Mouse (Mus musculus) limb, embryonic 14.5 days (tissue): ENCODE measurements around the gene Abcd2. TPM values are rescaled to one million over a fixed set of nuclear protein-coding genes. Genes with fewer than 3 reads are reported as not detected.

Experiments
- ATAC-seq: fragments of 200-750 bp; cut with Nextera tagmentation; 2 replicates; pipeline ENCODE4 v1.8.0; 2017; ENCODE audit warnings: low read depth, moderate number of reproducible peaks, moderate TSS enrichment; ENCODE audit not compliant: low FRiP score
- DNase-seq: peaks from one replicate; pipeline ENCODE4 v3.0.0-alpha.2; 2015; ENCODE audit warnings: low spot score
- H3K27ac ChIP-seq: fragments of 300-500 bp; sonication (generic); replicated peaks from 2 replicates; pipeline ENCODE4 v1.5.1; 2014; ENCODE audit warnings: low read depth, mild to moderate bottlenecking, low read length, moderate library complexity, mixed read lengths
- H3K27me3 ChIP-seq: fragments of 300-500 bp; sonication (generic); 2 replicates; pipeline ENCODE4 v1.6.1; 2014; ENCODE audit warnings: low read length, mixed read lengths; ENCODE audit not compliant: control insufficient read depth, insufficient read depth
- H3K36me3 ChIP-seq: fragments of 300-500 bp; sonication (generic); 2 replicates; pipeline ENCODE4 v1.6.1; 2014; ENCODE audit warnings: mild to moderate bottlenecking, low read length, moderate library complexity, mixed read lengths; ENCODE audit not compliant: control insufficient read depth, insufficient read depth
- H3K4me1 ChIP-seq: fragments of 300-500 bp; sonication (generic); 2 replicates; pipeline ENCODE4 v1.6.1; 2014; ENCODE audit warnings: antibody characterized with exemption, low read length, mixed read lengths; ENCODE audit not compliant: control insufficient read depth, insufficient read depth
- H3K4me2 ChIP-seq: fragments of 300-500 bp; sonication (generic); replicated peaks from 2 replicates; pipeline ENCODE4 v1.6.1; 2014; ENCODE audit warnings: low read depth, mild to moderate bottlenecking, low read length, moderate library complexity; ENCODE audit not compliant: severe bottlenecking
- H3K4me3 ChIP-seq: fragments of 300-500 bp; sonication (generic); replicated peaks from 2 replicates; pipeline ENCODE4 v1.5.1; 2014; ENCODE audit warnings: low read length
- H3K9ac ChIP-seq: fragments of 300-500 bp; sonication (generic); 2 replicates; pipeline ENCODE4 v1.6.1; 2014; ENCODE audit warnings: mild to moderate bottlenecking, low read depth, low read length, moderate library complexity; ENCODE audit not compliant: severe bottlenecking
- H3K9me3 ChIP-seq: fragments of 300-500 bp; sonication (generic); 2 replicates; pipeline ENCODE4 v1.6.1; 2016; ENCODE audit warnings: low read length; ENCODE audit not compliant: control insufficient read depth
- POLR2A ChIP-seq: fragments of 200-500 bp; IDR thresholded peaks from 2 replicates; pipeline ENCODE4 v1.8.0; 2012; ENCODE audit warnings: inconsistent platforms, mild to moderate bottlenecking, moderate library complexity, borderline replicate concordance; ENCODE audit not compliant: insufficient read depth, insufficient read length; ENCODE audit errors: extremely low read depth
- WGBS: fragments of 180-500 bp; shearing (Covaris S2); extraction: QIAGEN DNeasy Blood & Tissue Kit; methylation state at CpG from one replicate; pipeline ENCODE4 v1.1.7; 2014; 5-methylcytosine and 5-hydroxymethylcytosine counted together
- polyA plus RNA-seq, 2 experiments: library from polyadenylated mRNA; depleted of rRNA in 1 of 2; stranded (reverse) in 1 of 2; unstranded in 1 of 2; fragments of >200 nt; fragmentation: Nextera tagmentation in 1 of 2; extraction: Ambion mirVana in 1 of 2; gene quantifications; 2 replicates each; pipeline versions ENCODE4 v1.2.1 to v1.2.3; 2012 to 2014

Abcd2 gene
- polyA plus RNA-seq, 2 experiments = 1.3 to 2.5 TPM

DNA sequence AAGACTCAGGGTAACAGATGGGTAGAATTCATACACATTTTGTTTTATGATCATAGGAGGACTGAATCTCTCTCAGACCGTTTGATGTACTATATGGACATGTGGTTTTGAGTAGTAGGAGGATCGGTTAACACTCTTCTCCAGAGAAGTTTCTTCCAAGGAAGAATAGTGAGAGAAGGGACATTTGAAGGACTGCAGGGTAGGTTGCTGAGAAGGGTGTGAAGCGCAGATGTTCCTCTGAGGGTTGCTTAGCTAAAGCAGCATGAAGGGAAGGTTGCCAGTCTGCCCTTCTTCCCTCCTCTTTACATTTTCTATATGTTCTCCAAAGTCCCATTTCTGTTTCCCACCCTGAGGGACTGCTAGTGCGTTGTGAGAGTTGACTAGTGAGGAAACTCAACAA is 20.3 kb downstream of the Abcd2 start:
- Histone ChIP-seq H3K27me3 (no peaks in the 10 kb centered on the region), H3K9me3 (no peaks in the 10 kb centered on the region), H3K4me2 (no peak overlapping the region), H3K4me1 (0 out of 2 replicates have a peak, but pooled peaks cover 4% of the 10 kb centered on the region), H3K9ac (no peak overlapping the region), H3K36me3 (no peaks in the 10 kb centered on the region), H3K4me3 (no peak overlapping the region), H3K27ac (no peak overlapping the region)
- TF ChIP-seq POLR2A = no peak
- 62% methylated on average over 4 of the region's 4 CpGs for WGBS
- no peak for DNase-seq
- no peak for ATAC-seq

DNA sequence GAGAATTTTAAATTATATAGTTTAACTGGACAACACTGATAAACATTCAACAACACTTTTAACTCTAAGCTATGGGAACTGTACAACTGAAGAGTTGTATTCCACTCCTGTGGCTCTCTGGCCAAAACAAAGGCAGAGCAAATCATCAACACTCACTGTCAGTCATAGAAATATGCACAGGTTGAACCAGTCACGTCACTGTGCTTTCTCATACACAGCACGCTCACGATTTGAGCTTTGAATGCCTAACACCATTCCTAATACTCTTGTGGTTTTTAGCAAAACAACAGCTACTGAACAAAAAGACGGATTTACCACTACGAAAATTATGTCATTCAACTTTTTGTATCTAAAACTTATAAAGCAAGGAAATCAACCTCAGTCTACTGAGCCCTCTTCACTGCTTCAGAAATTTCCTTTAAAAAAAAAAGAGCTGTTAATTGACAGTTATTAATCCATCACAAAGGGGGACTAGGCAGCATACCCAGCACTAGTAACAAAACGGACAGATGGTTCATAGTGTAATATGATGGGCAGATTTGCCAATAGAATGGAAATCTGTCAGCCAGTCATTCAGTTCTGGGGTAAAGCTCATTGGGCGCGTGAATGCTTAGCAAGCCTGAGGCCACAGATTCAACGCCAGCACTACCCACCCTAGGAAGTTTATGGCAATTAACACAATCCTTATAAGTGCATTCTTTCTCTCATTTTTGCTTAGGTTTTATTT is 20.8 kb downstream of the Abcd2 start:
- H3K9me3 ChIP-seq = no peaks in the 10 kb centered on the region
- ATAC-seq = no peak

DNA sequence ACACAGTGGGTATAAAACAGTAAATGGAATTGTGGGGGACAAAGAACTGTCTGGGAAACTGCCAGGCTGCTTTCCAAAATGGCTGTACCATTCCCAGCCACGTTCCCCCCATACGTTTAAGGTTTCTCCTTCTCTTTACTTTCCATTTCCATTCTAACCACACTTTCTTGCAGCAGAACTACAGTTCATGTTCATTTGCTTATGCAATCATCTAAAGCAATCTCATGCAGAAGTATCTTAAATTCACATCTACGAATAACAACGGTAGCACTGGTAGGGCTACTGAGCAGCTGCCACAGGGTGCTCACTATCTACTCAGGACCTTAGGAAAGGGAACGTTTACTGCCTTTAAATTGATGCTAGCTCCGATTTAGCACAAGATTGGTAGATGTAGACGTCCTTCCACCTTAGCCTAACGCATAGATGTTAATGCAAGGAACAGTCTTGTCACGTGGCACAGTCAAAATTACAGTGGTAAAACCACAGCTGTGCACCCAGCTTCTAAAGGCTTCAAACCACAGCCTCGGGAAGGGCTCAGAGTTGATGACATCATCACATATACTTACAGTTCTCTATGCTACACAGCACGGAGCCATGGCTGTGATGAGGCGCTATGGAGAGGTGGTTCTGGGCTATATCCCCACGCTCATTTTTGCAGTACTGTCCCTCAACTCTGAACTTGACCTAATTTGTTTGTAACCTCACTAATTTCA is 23.6 kb downstream of the Abcd2 start:
- ATAC-seq = peak; percentile 41; the same call in 1 of the 2 replicates
- H3K4me3 ChIP-seq = no peak overlapping the region
- no peak overlapping the region for H3K4me2 ChIP-seq
- no peaks in the 10 kb centered on the region for H3K9me3 ChIP-seq
- no peak overlapping the region for H3K27ac ChIP-seq
- whole genome bisulfite sequencing = 77% methylated on average over 13 of the region's 13 CpGs
- H3K4me1 ChIP-seq = 0 out of 2 replicates have a peak, but pooled peaks cover 4% of the 10 kb centered on the region
- DNase-seq = peak; percentile 8
- H3K9ac ChIP-seq = no peak overlapping the region
- no peaks in the 10 kb centered on the region for H3K27me3 ChIP-seq
- no peak for TF ChIP-seq POLR2A
- no peaks in the 10 kb centered on the region for H3K36me3 ChIP-seq

More for the DNA sequence above, 20.8 kb downstream of the Abcd2 start:
- DNase-seq = no peak
- Histone ChIP-seq H3K36me3 (no peaks in the 10 kb centered on the region), H3K9ac (no peak overlapping the region), H3K27me3 (no peaks in the 10 kb centered on the region), H3K27ac (no peak overlapping the region), H3K4me3 (no peak overlapping the region), H3K4me1 (0 out of 2 replicates have a peak, but pooled peaks cover 4% of the 10 kb centered on the region), H3K4me2 (no peak overlapping the region)
- WGBS = 77% methylated on average over 9 of the region's 9 CpGs
- no peak for TF ChIP-seq POLR2A

DNA sequence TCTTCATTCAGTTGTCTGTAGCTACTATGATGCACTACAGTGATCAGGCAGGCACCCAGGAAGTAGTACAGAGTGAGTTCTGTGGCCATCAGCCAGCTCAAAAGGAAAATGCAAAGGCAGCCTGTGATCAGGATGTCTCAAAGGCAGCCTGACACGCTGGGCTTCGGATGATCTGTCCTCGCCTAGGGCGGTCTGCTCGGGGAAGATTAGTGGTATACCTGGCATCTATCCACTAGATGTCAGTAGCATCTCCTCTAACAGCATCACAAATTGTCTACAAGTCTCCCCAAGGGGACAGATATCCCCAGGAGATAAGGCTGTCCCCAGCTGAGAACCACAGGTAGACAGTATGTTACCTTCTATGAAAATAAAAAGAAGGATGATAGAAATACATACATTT is 26.6 kb downstream of the Abcd2 start:
- no peaks in the 10 kb centered on the region for H3K4me1 ChIP-seq
- H3K27ac ChIP-seq = no peak overlapping the region
- H3K4me3 ChIP-seq = no peak overlapping the region
- ATAC-seq (no peak), DNase-seq (peak; percentile 15)
- 12% methylated on average over 5 of the region's 5 CpGs for WGBS
- no peaks in the 10 kb centered on the region for H3K36me3 ChIP-seq
- no peak overlapping the region for H3K4me2 ChIP-seq
- no peak for TF ChIP-seq POLR2A
- no peak overlapping the region for H3K9ac ChIP-seq
- H3K27me3 ChIP-seq = no peaks in the 10 kb centered on the region
- no peaks in the 10 kb centered on the region for H3K9me3 ChIP-seq

DNA sequence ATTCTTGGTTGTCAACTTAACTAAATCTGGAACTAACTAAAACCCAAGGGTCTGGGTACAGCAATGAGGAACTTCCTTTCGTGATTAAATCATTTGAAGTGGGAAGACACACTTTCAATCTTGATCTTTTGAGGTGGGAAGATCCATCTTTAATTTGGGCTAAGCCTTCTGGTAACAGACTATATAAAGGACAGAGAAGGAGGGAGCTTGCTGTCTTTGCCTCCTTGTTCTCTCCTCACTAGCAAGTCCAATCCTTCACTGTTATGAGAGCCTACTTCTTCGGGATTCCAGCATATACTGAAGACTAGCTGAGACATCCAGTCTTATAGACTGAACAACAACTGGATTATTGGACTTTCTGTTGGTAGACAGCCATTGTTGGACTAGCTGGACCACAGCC is 28.1 kb downstream of the Abcd2 start:
- H3K4me3 ChIP-seq = no peak overlapping the region
- 81% methylated on average over 2 of the region's 2 CpGs for WGBS
- H3K9me3 ChIP-seq = no peaks in the 10 kb centered on the region
- ATAC-seq (no peak), DNase-seq (no peak)
- TF ChIP-seq POLR2A = no peak
- no peak overlapping the region for H3K9ac ChIP-seq
- no peaks in the 10 kb centered on the region for H3K4me1 ChIP-seq
- H3K27ac ChIP-seq = no peak overlapping the region
- H3K4me2 ChIP-seq = no peak overlapping the region
- H3K27me3 ChIP-seq = no peaks in the 10 kb centered on the region
- no peaks in the 10 kb centered on the region for H3K36me3 ChIP-seq
